Mouse (Mus musculus): ENCODE data around the gene Arid1b. TPM values are rescaled to one million over a fixed set of nuclear protein-coding genes. Genes with fewer than 3 reads are reported as not detected.

The Arid1b gene
- polyA plus RNA-seq, 1 experiment from 2014 or later = 12.2 TPM

- H3K27ac ChIP-seq (ENCODE audit: low read depth, low read length) = no peak overlapping the region
- H3K4me3 ChIP-seq (ENCODE audit: low read depth, low read length) = no peak overlapping the region
- no peaks in the 10 kb centered on the region for H3K4me1 ChIP-seq (ENCODE audit: control insufficient read depth, insufficient read depth, low read length)
- DNase-seq (ENCODE audit: low spot score, missing footprints) (no peak), ATAC-seq (ENCODE audit: low FRiP score) (no peak)
- no peak overlapping the region for H3K9ac ChIP-seq (ENCODE audit: low read length)
- no peaks in the 10 kb centered on the region for H3K36me3 ChIP-seq (ENCODE audit: control insufficient read depth, insufficient read depth, low read length)
- H3K9me3 ChIP-seq (ENCODE audit: control insufficient read depth, low read length) = no peaks in the 10 kb centered on the region
- H3K4me2 ChIP-seq = no peak overlapping the region
- H3K27me3 ChIP-seq (ENCODE audit: control insufficient read depth, insufficient read depth, low read length) = no peaks in the 10 kb centered on the region
- WGBS = 87% methylated on average over 9 of the region's 9 CpGs
Observed at GRCm38 (mm10) chr17:5206731-5207130, 212.6 kb downstream of the Arid1b start.

GRCm38 (mm10) chr17:5207881-5208280, 213.7 kb downstream of the Arid1b start:
- Histone ChIP-seq H3K4me3 (ENCODE audit: low read depth, low read length) (no peak overlapping the region), H3K4me2 (no peak overlapping the region), H3K27me3 (ENCODE audit: control insufficient read depth, insufficient read depth, low read length) (no peaks in the 10 kb centered on the region), H3K36me3 (ENCODE audit: control insufficient read depth, insufficient read depth, low read length) (no peaks in the 10 kb centered on the region), H3K4me1 (ENCODE audit: control insufficient read depth, insufficient read depth, low read length) (peaks cover 2% of the 10 kb centered on the region; the same call in 1 of the 2 replicates), H3K9ac (ENCODE audit: low read length) (no peak overlapping the region), H3K9me3 (ENCODE audit: control insufficient read depth, low read length) (no peaks in the 10 kb centered on the region), H3K27ac (ENCODE audit: low read depth, low read length) (no peak overlapping the region)
- WGBS = 91% methylated on average over 8 of the region's 8 CpGs
- DNase-seq (ENCODE audit: low spot score, missing footprints) = no peak
- ATAC-seq (ENCODE audit: low FRiP score) = no peak

- peaks cover 4% of the 10 kb centered on the region; the same call in 1 of the 2 replicates for H3K4me1 ChIP-seq (ENCODE audit: control insufficient read depth, insufficient read depth, low read length)
- H3K9me3 ChIP-seq (ENCODE audit: control insufficient read depth, low read length) = no peaks in the 10 kb centered on the region
- ATAC-seq (ENCODE audit: low FRiP score) (no peak), DNase-seq (ENCODE audit: low spot score, missing footprints) (no peak)
- H3K4me3 ChIP-seq (ENCODE audit: low read depth, low read length) = no peak overlapping the region
- H3K36me3 ChIP-seq (ENCODE audit: control insufficient read depth, insufficient read depth, low read length) = no peaks in the 10 kb centered on the region
- 45% methylated on average over 3 of the region's 3 CpGs for WGBS
- no peaks in the 10 kb centered on the region for H3K27me3 ChIP-seq (ENCODE audit: control insufficient read depth, insufficient read depth, low read length)
- no peak overlapping the region for H3K4me2 ChIP-seq
- H3K27ac ChIP-seq (ENCODE audit: low read depth, low read length) = no peak overlapping the region
- no peak overlapping the region for H3K9ac ChIP-seq (ENCODE audit: low read length)
Observed at GRCm38 (mm10) chr17:5208362-5208761, 214.2 kb downstream of the Arid1b start.

GRCm38 (mm10) chr17:5209076-5209475, 214.9 kb downstream of the Arid1b start:
- Histone ChIP-seq H3K27ac (ENCODE audit: low read depth, low read length) (no peak overlapping the region), H3K4me2 (no peak overlapping the region), H3K27me3 (ENCODE audit: control insufficient read depth, insufficient read depth, low read length) (no peaks in the 10 kb centered on the region), H3K9ac (ENCODE audit: low read length) (no peak overlapping the region), H3K4me3 (ENCODE audit: low read depth, low read length) (no peak overlapping the region), H3K9me3 (ENCODE audit: control insufficient read depth, low read length) (no peaks in the 10 kb centered on the region), H3K4me1 (ENCODE audit: control insufficient read depth, insufficient read depth, low read length) (peaks cover 4% of the 10 kb centered on the region; the same call in 1 of the 2 replicates), H3K36me3 (ENCODE audit: control insufficient read depth, insufficient read depth, low read length) (no peaks in the 10 kb centered on the region)
- DNase-seq (ENCODE audit: low spot score, missing footprints) = no peak
- ATAC-seq (ENCODE audit: low FRiP score) = no peak
- WGBS = 89% methylated on average over 1 of the region's 1 CpGs

- 92% methylated on average over 6 of the region's 6 CpGs for WGBS
- no peak overlapping the region for H3K4me3 ChIP-seq (ENCODE audit: low read depth, low read length)
- H3K9ac ChIP-seq (ENCODE audit: low read length) = no peak overlapping the region
- no peak overlapping the region for H3K4me2 ChIP-seq
- ATAC-seq (ENCODE audit: low FRiP score) = no peak
- H3K36me3 ChIP-seq (ENCODE audit: control insufficient read depth, insufficient read depth, low read length) = no peaks in the 10 kb centered on the region
- peaks cover 4% of the 10 kb centered on the region; the same call in 1 of the 2 replicates for H3K4me1 ChIP-seq (ENCODE audit: control insufficient read depth, insufficient read depth, low read length)
- no peak overlapping the region for H3K27ac ChIP-seq (ENCODE audit: low read depth, low read length)
- DNase-seq (ENCODE audit: low spot score, missing footprints) = no peak
- no peaks in the 10 kb centered on the region for H3K9me3 ChIP-seq (ENCODE audit: control insufficient read depth, low read length)
- no peaks in the 10 kb centered on the region for H3K27me3 ChIP-seq (ENCODE audit: control insufficient read depth, insufficient read depth, low read length)
Observed at GRCm38 (mm10) chr17:5210101-5210727, 216.1 kb downstream of the Arid1b start.

GRCm38 (mm10) chr17:5210891-5211290, 216.8 kb downstream of the Arid1b start:
- H3K36me3 ChIP-seq (ENCODE audit: control insufficient read depth, insufficient read depth, low read length) = no peaks in the 10 kb centered on the region
- 92% methylated on average over 7 of the region's 7 CpGs for WGBS
- no peaks in the 10 kb centered on the region for H3K27me3 ChIP-seq (ENCODE audit: control insufficient read depth, insufficient read depth, low read length)
- no peak overlapping the region for H3K9ac ChIP-seq (ENCODE audit: low read length)
- no peak for DNase-seq (ENCODE audit: low spot score, missing footprints)
- ATAC-seq (ENCODE audit: low FRiP score) = no peak
- no peak overlapping the region for H3K4me2 ChIP-seq
- no peak overlapping the region for H3K4me3 ChIP-seq (ENCODE audit: low read depth, low read length)
- no peaks in the 10 kb centered on the region for H3K9me3 ChIP-seq (ENCODE audit: control insufficient read depth, low read length)
- H3K27ac ChIP-seq (ENCODE audit: low read depth, low read length) = no peak overlapping the region
- H3K4me1 ChIP-seq (ENCODE audit: control insufficient read depth, insufficient read depth, low read length) = peaks cover 4% of the 10 kb centered on the region; the same call in 1 of the 2 replicates

- ATAC-seq (ENCODE audit: low FRiP score) (no peak), DNase-seq (ENCODE audit: low spot score, missing footprints) (no peak)
- Histone ChIP-seq H3K27me3 (ENCODE audit: control insufficient read depth, insufficient read depth, low read length) (no peaks in the 10 kb centered on the region), H3K4me3 (ENCODE audit: low read depth, low read length) (no peak overlapping the region), H3K27ac (ENCODE audit: low read depth, low read length) (no peak overlapping the region), H3K36me3 (ENCODE audit: control insufficient read depth, insufficient read depth, low read length) (no peaks in the 10 kb centered on the region), H3K9ac (ENCODE audit: low read length) (no peak overlapping the region), H3K4me2 (no peak overlapping the region), H3K4me1 (ENCODE audit: control insufficient read depth, insufficient read depth, low read length) (peaks cover 4% of the 10 kb centered on the region; the same call in 1 of the 2 replicates), H3K9me3 (ENCODE audit: control insufficient read depth, low read length) (no peaks in the 10 kb centered on the region)
- WGBS = 78% methylated on average over 12 of the region's 12 CpGs
Observed at GRCm38 (mm10) chr17:5212166-5212565, 218.0 kb downstream of the Arid1b start.

GRCm38 (mm10) chr17:5213441-5213840, 219.3 kb downstream of the Arid1b start:
- Histone ChIP-seq H3K9ac (ENCODE audit: low read length) (no peak overlapping the region), H3K9me3 (ENCODE audit: control insufficient read depth, low read length) (no peaks in the 10 kb centered on the region), H3K27ac (ENCODE audit: low read depth, low read length) (no peak overlapping the region), H3K36me3 (ENCODE audit: control insufficient read depth, insufficient read depth, low read length) (no peaks in the 10 kb centered on the region), H3K27me3 (ENCODE audit: control insufficient read depth, insufficient read depth, low read length) (no peaks in the 10 kb centered on the region), H3K4me2 (no peak overlapping the region), H3K4me3 (ENCODE audit: low read depth, low read length) (no peak overlapping the region), H3K4me1 (ENCODE audit: control insufficient read depth, insufficient read depth, low read length) (peaks cover 4% of the 10 kb centered on the region; the same call in 1 of the 2 replicates)
- no peak for DNase-seq (ENCODE audit: low spot score, missing footprints)
- ATAC-seq (ENCODE audit: low FRiP score) = no peak
- WGBS = 83% methylated on average over 6 of the region's 6 CpGs

GRCm38 (mm10) chr17:5215352-5215751, 221.2 kb downstream of the Arid1b start:
- WGBS = 90% methylated on average over 4 of the region's 4 CpGs
- Histone ChIP-seq H3K4me3 (ENCODE audit: low read depth, low read length) (no peak overlapping the region), H3K27ac (ENCODE audit: low read depth, low read length) (no peak overlapping the region), H3K9ac (ENCODE audit: low read length) (no peak overlapping the region), H3K4me2 (no peak overlapping the region), H3K9me3 (ENCODE audit: control insufficient read depth, low read length) (no peaks in the 10 kb centered on the region), H3K36me3 (ENCODE audit: control insufficient read depth, insufficient read depth, low read length) (no peaks in the 10 kb centered on the region), H3K4me1 (ENCODE audit: control insufficient read depth, insufficient read depth, low read length) (peaks cover 4% of the 10 kb centered on the region; the same call in 1 of the 2 replicates), H3K27me3 (ENCODE audit: control insufficient read depth, insufficient read depth, low read length) (no peaks in the 10 kb centered on the region)
- DNase-seq (ENCODE audit: low spot score, missing footprints) (no peak), ATAC-seq (ENCODE audit: low FRiP score) (no peak)
